Mouse (Mus musculus) adrenal gland, postnatal 36 days (tissue): Measurements from ENCODE around the gene Dram1. TPM values are rescaled to one million over a fixed set of nuclear protein-coding genes. Genes with fewer than 3 reads are reported as not detected.
"Not testable (repeated sequence)": the region's sequence is repeated elsewhere in the genome, so short reads cannot be mapped to it uniquely, and the experiment has no call there.

Experiments
- DNase-seq, 2 experiments: peaks; one replicate each; pipeline ENCODE4 v3.0.0; 2021; ENCODE audit warnings: mixed read lengths in 1 of 2
- total RNA-seq, 2 experiments: library from RNA; stranded (reverse); gene quantifications; 2 replicates each; pipeline ENCODE4 v1.2.3; 2021

The Dram1 gene
- total RNA-seq, 2 experiments from 2014 or later = 10.6 to 19.6 TPM

GRCm38 (mm10) chr10:88386251-88386650 is 7.4 kb upstream of the Dram1 start:
- no peak for DNase-seq

- DNase-seq = no peak
Measured at GRCm38 (mm10) chr10:88385758-88386157, 6.9 kb upstream of the Dram1 start.

- DNase-seq = no peak
Measured at GRCm38 (mm10) chr10:88385290-88385689, 6.4 kb upstream of the Dram1 start.

- DNase-seq = no peak
Measured at GRCm38 (mm10) chr10:88384081-88384480, 5.2 kb upstream of the Dram1 start.

GRCm38 (mm10) chr10:88383479-88383878 is 4.6 kb upstream of the Dram1 start:
- no peak for DNase-seq

- no peak for DNase-seq
Measured at GRCm38 (mm10) chr10:88382009-88382408, 3.1 kb upstream of the Dram1 start.

GRCm38 (mm10) chr10:88381286-88381685 is 2.4 kb upstream of the Dram1 start:
- no peak for DNase-seq

GRCm38 (mm10) chr10:88380430-88381060 is 1.7 kb upstream of the Dram1 start:
- no peak for DNase-seq

- peak; percentile 44 to 58 for DNase-seq
Measured at GRCm38 (mm10) chr10:88380002-88380401, 1.1 kb upstream of the Dram1 start.

GRCm38 (mm10) chr10:88377666-88378065 is 1.2 kb downstream of the Dram1 start:
- no peak for DNase-seq

- peak; percentile 92 to 93 for DNase-seq
Measured at GRCm38 (mm10) chr10:88376770-88377169, 2.1 kb downstream of the Dram1 start.

- DNase-seq = no peak
Measured at GRCm38 (mm10) chr10:88374984-88375383, 3.9 kb downstream of the Dram1 start.

GRCm38 (mm10) chr10:88372945-88373344 is 5.9 kb downstream of the Dram1 start:
- DNase-seq = not testable (repeated sequence)

- DNase-seq = no peak
Measured at GRCm38 (mm10) chr10:88372436-88372835, 6.4 kb downstream of the Dram1 start.

GRCm38 (mm10) chr10:88371793-88372192 is 7.1 kb downstream of the Dram1 start:
- DNase-seq = peak in 1 of 2 experiments; percentile 21

GRCm38 (mm10) chr10:88369233-88369632 is 9.6 kb downstream of the Dram1 start:
- no peak for DNase-seq

GRCm38 (mm10) chr10:88364221-88364620 is 14.7 kb downstream of the Dram1 start:
- no peak for DNase-seq

- no peak for DNase-seq
Measured at GRCm38 (mm10) chr10:88362218-88362617, 16.7 kb downstream of the Dram1 start.

GRCm38 (mm10) chr10:88356983-88357559 is 21.8 kb downstream of the Dram1 start:
- peak; percentile 85 to 90 for DNase-seq

- no peak for DNase-seq
Measured at GRCm38 (mm10) chr10:88356114-88356982, 22.5 kb downstream of the Dram1 start.

- DNase-seq = no peak
Measured at GRCm38 (mm10) chr10:88354599-88354998, 24.3 kb downstream of the Dram1 start.

- DNase-seq = no peak
Measured at GRCm38 (mm10) chr10:88352549-88352948, 26.3 kb downstream of the Dram1 start.
